Mouse (Mus musculus): ENCODE data around the gene Znrf3.
"Not testable (repeated sequence)": the region's sequence is repeated elsewhere in the genome, so short reads cannot be mapped to it uniquely, and the experiment has no call there.

- not testable (repeated sequence) for TF ChIP-seq CTCF (conservative IDR thresholded peaks at IDR 0.05; ENCODE audit: low read length); NANOG (IDR thresholded peaks at IDR 0.05; ENCODE audit: borderline replicate concordance, low read length)
Observed at GRCm38 (mm10) chr11:5489433-5489832, 44.8 kb upstream of the Znrf3 start.

Measured in E14TG2a.4 (cell line).